Mouse (Mus musculus) midbrain, embryonic 15.5 days (tissue): Measurements from ENCODE around the gene Clec4n. TPM values are rescaled to one million over a fixed set of nuclear protein-coding genes. Genes with fewer than 3 reads are reported as not detected.
"Not testable (repeated sequence)": the region's sequence is repeated elsewhere in the genome, so short reads cannot be mapped to it uniquely, and the experiment has no call there.

Experiments used
- ATAC-seq: fragments of 200-750 bp; cut with Nextera tagmentation; replicated peaks from 2 replicates; pipeline ENCODE4 v1.8.0; 2017; ENCODE audit warnings: moderate TSS enrichment
- H3K27ac ChIP-seq: fragments of 300-500 bp; sonication (generic); 2 replicates; pipeline ENCODE4 v1.5.1; 2015; ENCODE audit warnings: mild to moderate bottlenecking, inconsistent platforms
- H3K27me3 ChIP-seq: fragments of 300-500 bp; sonication (generic); replicated peaks from 2 replicates; pipeline ENCODE4 v1.6.1; 2015; ENCODE audit warnings: inconsistent platforms
- H3K36me3 ChIP-seq: fragments of 300-500 bp; sonication (generic); replicated peaks from 2 replicates; pipeline ENCODE4 v1.6.1; 2015; ENCODE audit warnings: inconsistent platforms
- H3K4me1 ChIP-seq: fragments of 300-500 bp; sonication (generic); 2 replicates; pipeline ENCODE4 v1.6.1; 2015; ENCODE audit warnings: inconsistent platforms
- H3K4me2 ChIP-seq: fragments of 300-500 bp; sonication (generic); 2 replicates; pipeline ENCODE4 v1.6.1; 2015; ENCODE audit warnings: inconsistent platforms, mild to moderate bottlenecking, moderate library complexity
- H3K4me3 ChIP-seq: fragments of 300-500 bp; sonication (generic); 2 replicates; pipeline ENCODE4 v1.5.1; 2015; ENCODE audit warnings: mild to moderate bottlenecking, inconsistent platforms
- H3K9ac ChIP-seq: fragments of 300-500 bp; sonication (generic); 2 replicates; pipeline ENCODE4 v1.6.1; 2015; ENCODE audit warnings: mild to moderate bottlenecking, inconsistent platforms
- H3K9me3 ChIP-seq: fragments of 300-500 bp; sonication (generic); 2 replicates; pipeline ENCODE4 v1.6.1; 2016; ENCODE audit warnings: inconsistent platforms
- WGBS: fragments of 180-500 bp; shearing (Covaris S2); methylation state at CpG from one replicate; pipeline ENCODE4 v1.1.7; 2015; ENCODE audit warnings: mixed read lengths; 5-methylcytosine and 5-hydroxymethylcytosine counted together
- polyA plus RNA-seq: library from polyadenylated mRNA; unstranded; fragments of >200 nt; fragmentation: Nextera tagmentation; extraction: Ambion mirVana; gene quantifications from 2 replicates; pipeline ENCODE4 v1.2.1, GENCODE M21; 2015

The Clec4n gene
- polyA plus RNA-seq, 1 experiment from 2014 or later = 1.2 TPM

DNA sequence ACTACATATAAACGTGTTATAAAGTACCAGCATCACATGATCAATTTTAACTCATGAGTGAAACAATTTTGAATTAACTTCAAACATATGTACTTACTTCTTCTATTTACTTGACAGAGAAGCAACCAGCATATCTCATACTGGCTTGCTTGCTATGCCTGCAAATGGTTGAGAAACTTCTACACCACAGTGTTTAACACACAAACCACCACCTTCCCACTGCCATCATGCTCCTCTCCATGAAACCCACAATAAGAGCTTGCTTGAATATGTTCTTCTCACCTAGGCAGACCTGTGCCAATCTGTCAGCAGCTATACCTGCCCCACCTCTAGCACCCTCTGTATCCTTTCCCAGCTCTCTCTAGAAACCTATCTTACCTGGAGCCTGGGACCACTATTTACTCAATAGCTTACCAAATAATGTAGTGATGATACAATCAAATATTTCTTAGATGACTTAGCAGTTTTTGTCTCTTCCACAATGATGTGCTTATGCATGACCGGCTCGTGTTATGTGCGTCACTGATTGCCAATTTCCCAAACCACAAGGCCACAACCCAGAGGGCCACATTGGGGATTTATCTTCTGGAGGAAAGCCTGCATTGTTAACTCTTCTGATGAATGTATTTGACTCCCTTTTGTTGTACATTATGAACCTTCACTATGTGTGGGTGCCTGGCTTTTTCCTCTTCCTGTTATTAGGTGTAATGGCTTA is 30.4 kb downstream of the Clec4n start:
- no peak overlapping the region for H3K4me2 ChIP-seq
- H3K4me3 ChIP-seq = no peak overlapping the region
- no peak for ATAC-seq
- 87% methylated on average over 4 of the region's 4 CpGs for WGBS
- no peaks in the 10 kb centered on the region for H3K27me3 ChIP-seq
- no peaks in the 10 kb centered on the region for H3K9me3 ChIP-seq
- H3K36me3 ChIP-seq = no peaks in the 10 kb centered on the region
- no peaks in the 10 kb centered on the region for H3K4me1 ChIP-seq
- H3K9ac ChIP-seq = no peak overlapping the region
- H3K27ac ChIP-seq = no peak overlapping the region

DNA sequence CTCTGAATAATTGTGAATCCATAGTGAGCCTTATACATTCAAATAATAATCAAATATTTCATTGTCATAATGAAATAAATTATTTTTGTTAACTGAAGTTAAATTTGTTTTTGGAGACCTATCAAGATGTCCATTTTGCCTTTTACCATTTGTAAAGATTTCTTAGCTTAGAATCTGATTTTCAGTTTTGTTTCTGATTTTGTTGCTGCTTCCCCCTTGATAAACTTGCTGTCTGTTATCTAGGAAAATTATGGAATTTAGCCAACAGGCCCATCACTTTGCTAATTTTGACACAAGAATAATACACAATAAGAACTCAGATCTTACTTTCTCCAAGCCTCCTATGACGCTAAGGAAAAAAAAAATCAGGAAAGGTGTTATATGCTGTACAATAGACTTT is 31.2 kb downstream of the Clec4n start:
- no peaks in the 10 kb centered on the region for H3K9me3 ChIP-seq
- no peaks in the 10 kb centered on the region for H3K27me3 ChIP-seq
- H3K27ac ChIP-seq = no peak overlapping the region
- WGBS = 89% methylated on average over 1 of the region's 1 CpGs
- H3K4me1 ChIP-seq = no peaks in the 10 kb centered on the region
- no peak overlapping the region for H3K4me3 ChIP-seq
- H3K4me2 ChIP-seq = no peak overlapping the region
- ATAC-seq = no peak
- no peak overlapping the region for H3K9ac ChIP-seq
- H3K36me3 ChIP-seq = no peaks in the 10 kb centered on the region

DNA sequence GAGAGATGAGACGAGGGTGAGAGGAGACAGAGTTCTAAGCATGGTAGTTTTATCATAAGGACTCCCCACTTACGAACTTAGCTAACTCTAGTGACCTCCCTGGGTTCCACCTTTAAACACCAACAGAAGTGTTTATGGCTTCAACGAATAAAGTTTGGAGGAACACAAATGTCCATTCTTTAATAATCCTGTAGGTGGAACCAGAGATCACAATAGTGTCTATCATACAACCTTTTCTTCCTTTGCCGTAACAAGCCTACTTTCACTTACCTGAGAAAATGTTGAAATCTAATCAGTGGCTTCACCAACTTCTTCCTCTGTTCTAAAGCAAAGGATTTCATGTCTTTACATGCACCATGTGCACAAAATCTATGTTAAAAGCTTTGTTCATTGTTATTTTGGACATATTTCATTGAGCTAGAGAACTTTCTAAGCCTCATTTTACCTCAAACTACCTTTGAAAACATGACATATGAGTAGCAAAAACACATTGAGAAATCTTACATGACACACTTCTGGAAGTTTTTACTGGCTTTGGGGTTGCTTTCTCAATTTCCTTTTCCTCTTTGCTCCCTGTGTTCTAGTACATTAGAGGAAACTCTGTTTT is 32.0 kb downstream of the Clec4n start, which contains the start of gene Clec4d:
Gene Clec4d, plus strand, starts transcription at position 557 of the 607 bp plus-strand sequence.
- Histone ChIP-seq H3K27ac (no peak within 1 kb of the TSS), H3K4me1 (no peaks in the 10 kb centered on the region), H3K27me3 (no peaks in the 10 kb centered on the region), H3K9ac (no peak within 1 kb of the TSS), H3K4me3 (no peak within 1 kb of the TSS), H3K9me3 (no peaks in the 10 kb centered on the region), H3K4me2 (no peak within 1 kb of the TSS), H3K36me3 (no peaks in the 10 kb centered on the region)
- WGBS = 71% methylated on average over 4 of the region's 4 CpGs
- no peak for ATAC-seq

DNA sequence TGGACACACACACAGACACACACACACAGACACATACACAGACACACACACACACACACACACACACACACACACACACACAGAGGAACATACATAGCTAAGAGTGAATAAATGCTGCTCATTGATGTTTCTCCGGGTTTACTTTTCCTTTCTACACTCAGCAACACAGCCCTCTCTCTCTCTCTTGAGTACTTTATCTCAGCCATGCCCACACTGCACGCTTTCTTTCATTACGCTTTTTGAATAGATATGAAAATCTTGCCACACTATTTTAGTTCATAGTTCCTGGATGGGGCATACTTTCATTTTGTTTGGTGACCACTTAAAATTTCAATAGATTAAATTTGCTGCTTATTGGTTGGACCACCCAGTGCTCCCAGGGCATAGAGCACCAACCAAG is 34.6 kb downstream of the Clec4n start:
- Histone ChIP-seq H3K27ac (no peak overlapping the region), H3K27me3 (no peaks in the 10 kb centered on the region), H3K9ac (no peak overlapping the region), H3K36me3 (no peaks in the 10 kb centered on the region), H3K4me3 (no peak overlapping the region), H3K9me3 (no peaks in the 10 kb centered on the region), H3K4me1 (no peaks in the 10 kb centered on the region), H3K4me2 (no peak overlapping the region)
- ATAC-seq = no peak
- WGBS = 93% methylated on average over 3 of the region's 3 CpGs

DNA sequence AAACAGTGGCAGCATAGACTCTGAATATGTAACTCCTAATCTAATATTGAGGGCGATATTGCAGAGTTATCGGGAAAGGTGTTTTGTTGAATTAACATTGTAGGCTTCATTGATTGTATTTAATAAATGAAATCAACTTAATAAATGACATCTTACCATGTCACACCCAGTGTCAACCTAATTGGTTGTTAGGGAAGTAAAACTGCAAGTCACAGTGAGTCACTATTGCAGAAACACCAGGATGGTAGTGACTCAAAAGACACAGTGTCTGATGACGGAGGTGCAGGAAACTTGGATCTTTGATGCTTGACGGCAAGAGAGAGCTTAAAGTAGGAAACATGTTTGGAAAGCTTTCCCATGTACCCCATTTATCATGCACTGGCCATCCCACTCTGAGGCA is 36.2 kb downstream of the Clec4n start:
- no peaks in the 10 kb centered on the region for H3K27me3 ChIP-seq
- no peaks in the 10 kb centered on the region for H3K36me3 ChIP-seq
- WGBS = 96% methylated on average over 4 of the region's 4 CpGs
- no peak overlapping the region for H3K4me2 ChIP-seq
- no peaks in the 10 kb centered on the region for H3K9me3 ChIP-seq
- ATAC-seq = no peak
- H3K27ac ChIP-seq = no peak overlapping the region
- no peaks in the 10 kb centered on the region for H3K4me1 ChIP-seq
- no peak overlapping the region for H3K9ac ChIP-seq
- H3K4me3 ChIP-seq = no peak overlapping the region

DNA sequence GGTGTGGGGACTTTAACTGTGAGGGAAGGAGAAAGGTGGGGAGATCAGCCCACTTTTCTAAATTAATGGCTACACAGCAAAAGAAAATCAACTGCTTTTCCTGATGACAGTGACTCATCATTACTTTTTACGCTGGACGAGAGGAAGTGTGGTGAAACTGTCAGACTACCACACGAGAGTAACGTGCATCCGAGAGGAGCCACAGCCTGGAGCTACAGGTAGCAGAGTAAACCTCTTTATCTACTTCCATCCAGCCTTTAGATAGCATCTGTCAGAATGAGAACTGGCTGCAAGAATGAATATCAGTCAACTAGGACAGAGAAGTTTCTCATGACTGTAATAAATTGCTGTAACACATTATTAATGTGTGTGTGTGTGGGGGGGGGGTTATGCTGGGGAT is 37.3 kb downstream of the Clec4n start:
- Histone ChIP-seq H3K9me3 (no peaks in the 10 kb centered on the region), H3K27ac (no peak overlapping the region), H3K4me3 (no peak overlapping the region), H3K4me1 (no peaks in the 10 kb centered on the region), H3K9ac (no peak overlapping the region), H3K36me3 (no peaks in the 10 kb centered on the region), H3K27me3 (no peaks in the 10 kb centered on the region), H3K4me2 (no peak overlapping the region)
- 90% methylated on average over 5 of the region's 5 CpGs for WGBS
- ATAC-seq = no peak

DNA sequence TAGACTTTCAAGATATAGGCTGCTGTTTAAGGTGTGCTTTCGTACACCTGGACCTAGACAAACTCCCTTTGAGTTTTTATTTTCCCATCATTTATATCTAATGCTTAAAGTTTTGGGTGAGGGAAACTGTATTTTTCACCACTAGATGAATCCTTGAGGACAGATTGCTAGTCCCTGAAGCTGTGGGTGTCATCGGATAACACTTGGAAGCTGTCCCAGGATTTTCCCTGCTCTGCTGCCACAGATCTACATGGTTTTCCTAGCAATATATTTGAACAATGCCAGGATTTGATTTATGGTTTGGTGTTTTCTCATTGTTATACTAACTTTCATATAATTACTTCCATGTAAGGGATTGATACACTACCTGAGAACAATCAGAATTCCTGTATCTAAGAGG is 49.8 kb downstream of the Clec4n start:
- Histone ChIP-seq H3K27ac (no peak overlapping the region), H3K4me2 (no peak overlapping the region), H3K4me1 (no peaks in the 10 kb centered on the region), H3K36me3 (no peaks in the 10 kb centered on the region), H3K9me3 (no peaks in the 10 kb centered on the region), H3K9ac (no peak overlapping the region), H3K27me3 (no peaks in the 10 kb centered on the region), H3K4me3 (no peak overlapping the region)
- ATAC-seq = no peak
- WGBS = 88% methylated on average over 2 of the region's 2 CpGs

DNA sequence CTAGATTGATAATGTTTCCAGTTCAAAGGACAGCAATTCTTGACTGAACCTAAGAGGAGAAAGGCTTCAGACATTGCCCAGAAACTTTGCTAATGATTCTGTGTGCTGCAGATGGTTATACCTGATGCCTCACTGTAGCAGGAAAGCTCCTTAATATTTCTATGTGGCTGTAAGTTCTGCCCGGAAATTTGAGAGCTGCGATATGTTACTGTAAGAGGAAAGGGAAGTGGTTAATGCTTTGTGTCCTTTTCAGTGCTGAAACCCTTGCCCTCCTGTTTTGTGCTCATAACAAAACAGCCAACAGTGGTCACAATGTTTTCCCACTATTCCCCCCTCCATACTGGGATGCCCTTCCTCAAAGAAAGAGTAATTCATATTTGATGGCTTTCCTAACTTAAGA is 56.7 kb downstream of the Clec4n start:
- Histone ChIP-seq H3K36me3 (no peaks in the 10 kb centered on the region), H3K4me2 (no peak overlapping the region), H3K9ac (no peak overlapping the region), H3K4me1 (no peaks in the 10 kb centered on the region), H3K27ac (no peak overlapping the region), H3K4me3 (no peak overlapping the region), H3K9me3 (no peaks in the 10 kb centered on the region), H3K27me3 (no peaks in the 10 kb centered on the region)
- 91% methylated on average over 2 of the region's 2 CpGs for WGBS
- no peak for ATAC-seq

DNA sequence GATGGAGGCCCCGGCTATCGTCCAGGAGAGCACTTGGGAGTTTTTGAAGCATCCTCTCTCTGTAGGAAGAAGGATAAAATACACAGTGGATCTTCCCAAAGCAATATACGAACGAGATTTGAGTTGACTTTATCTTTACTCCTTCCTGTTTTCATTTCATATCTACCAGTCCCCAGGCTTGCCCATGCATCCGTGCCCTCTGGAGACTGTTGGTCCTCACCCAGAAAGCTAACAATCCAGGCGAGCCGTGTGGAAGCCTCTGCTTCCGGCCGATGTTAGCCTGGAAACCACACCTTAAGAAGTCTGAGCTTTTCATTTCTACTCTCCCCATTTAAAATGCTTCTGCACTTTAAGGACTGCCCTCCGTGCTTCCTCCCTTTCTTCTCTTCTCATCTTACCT is 59.3 kb downstream of the Clec4n start:
- Histone ChIP-seq H3K27me3 (no peaks in the 10 kb centered on the region), H3K4me2 (no peak overlapping the region), H3K9ac (no peak overlapping the region), H3K9me3 (no peaks in the 10 kb centered on the region), H3K4me1 (no peaks in the 10 kb centered on the region), H3K4me3 (no peak overlapping the region), H3K27ac (no peak overlapping the region), H3K36me3 (no peaks in the 10 kb centered on the region)
- no peak for ATAC-seq
- 87% methylated on average over 10 of the region's 10 CpGs for WGBS

DNA sequence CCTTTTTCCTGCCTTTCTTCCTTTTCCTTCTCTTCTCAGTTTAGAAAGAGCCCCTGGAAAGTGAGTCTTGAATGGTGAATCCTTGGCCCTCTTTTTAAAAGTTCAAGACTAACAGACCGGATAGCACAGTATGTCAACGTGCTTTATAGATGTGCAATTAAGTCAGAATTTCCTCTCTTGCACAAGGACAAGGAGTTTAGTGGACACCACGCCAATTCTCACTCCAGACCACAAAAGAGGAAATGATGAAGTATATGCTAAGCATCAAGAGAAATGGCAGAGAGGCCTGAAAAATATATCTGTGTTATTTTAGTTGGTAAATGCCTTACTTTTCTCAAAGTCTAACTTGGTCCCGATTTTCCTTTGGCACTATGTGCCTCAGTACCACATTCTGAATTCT is 60.1 kb downstream of the Clec4n start, which contains the start of gene Clec4e:
Gene Clec4e, minus strand, starts transcription at position 118 of the 400 bp plus-strand sequence.
- Histone ChIP-seq H3K27me3 (no peaks in the 10 kb centered on the region), H3K27ac (no peak within 1 kb of the TSS), H3K4me1 (no peaks in the 10 kb centered on the region), H3K4me2 (no peak within 1 kb of the TSS), H3K9ac (no peak within 1 kb of the TSS), H3K9me3 (no peaks in the 10 kb centered on the region), H3K4me3 (no peak within 1 kb of the TSS), H3K36me3 (no peaks in the 10 kb centered on the region)
- ATAC-seq = no peak
- 90% methylated on average over 4 of the region's 4 CpGs for WGBS

DNA sequence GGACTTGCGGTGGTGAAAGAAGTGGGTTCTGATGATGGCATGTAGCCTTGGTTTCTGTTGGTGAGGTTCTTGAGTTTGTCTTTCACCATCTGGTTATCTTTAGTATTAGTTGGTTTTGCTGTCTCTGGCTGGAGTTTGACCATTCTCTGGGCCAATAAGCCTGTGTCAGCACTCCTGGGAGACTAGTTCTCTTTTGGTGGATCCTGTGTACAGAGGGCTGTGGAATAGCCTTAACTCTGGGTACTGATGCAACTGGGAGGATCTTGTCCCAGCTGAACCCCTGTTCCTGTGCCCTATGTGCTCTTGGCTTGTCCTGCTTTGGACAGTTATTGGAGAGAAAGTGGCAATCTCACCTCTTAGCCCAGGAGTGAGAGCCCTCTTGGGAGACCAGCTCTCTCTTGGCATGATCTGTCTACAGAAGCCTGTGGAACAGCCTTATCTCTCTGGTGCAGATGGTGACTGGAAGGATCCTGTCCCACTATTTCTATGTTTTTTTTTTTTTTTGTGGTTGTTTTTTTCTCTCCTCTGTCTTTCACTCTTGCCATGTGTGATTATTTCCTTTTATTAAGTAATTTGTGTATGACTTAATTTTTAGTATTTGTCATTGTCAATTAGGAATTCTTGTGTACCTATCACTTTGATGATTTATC is 63.2 kb downstream of the Clec4n start:
- ATAC-seq = no peak
- H3K36me3 ChIP-seq = no peaks in the 10 kb centered on the region

DNA sequence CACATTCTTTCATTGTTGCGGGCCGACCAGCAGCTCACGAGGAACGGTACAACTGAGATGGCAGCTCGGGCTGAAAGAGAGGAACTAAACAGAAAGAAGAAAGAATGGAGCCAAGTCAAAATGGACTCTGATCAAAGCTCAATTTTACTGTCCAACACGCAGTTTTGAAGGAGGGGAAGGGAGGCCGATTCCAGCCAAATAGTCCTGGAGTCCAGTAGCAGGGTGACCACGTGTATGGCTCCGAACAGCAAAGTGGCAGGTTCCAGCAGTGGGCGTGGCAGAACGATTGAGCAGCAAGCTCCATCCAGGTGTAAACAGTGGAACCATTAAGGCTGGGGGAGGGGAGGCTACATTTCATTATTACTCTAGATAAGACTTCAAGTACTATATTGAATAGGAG is 63.9 kb downstream of the Clec4n start:
- not testable (repeated sequence) for ATAC-seq, H3K4me3 ChIP-seq
- WGBS = 95% methylated on average over 11 of the region's 11 CpGs

More for the DNA sequence above, 63.2 kb downstream of the Clec4n start:
- Histone ChIP-seq H3K27ac (no peak overlapping the region), H3K9ac (no peak overlapping the region), H3K9me3 (no peaks in the 10 kb centered on the region), H3K4me1 (no peaks in the 10 kb centered on the region), H3K27me3 (no peaks in the 10 kb centered on the region), H3K4me3 (no peak overlapping the region), H3K4me2 (no peak overlapping the region)
- 97% methylated on average over 1 of the region's 1 CpGs for WGBS

More for the DNA sequence above, 63.9 kb downstream of the Clec4n start:
- H3K4me2 ChIP-seq, H3K4me1 ChIP-seq, H3K27ac ChIP-seq, H3K27me3 ChIP-seq, H3K9ac ChIP-seq, H3K36me3 ChIP-seq, H3K9me3 ChIP-seq: not testable (repeated sequence)
